Mouse (Mus musculus) v-Abl transformed pro-B cells (cell line): Measurements from ENCODE around the gene Fam219a.

ENCODE experiments used
- in situ Hi-C, 2 experiments: fragments of 400-800 bp; cut with MboI; formaldehyde crosslinking; loops; one replicate each; pipeline ENCODE4 v1.15.1; 2025; ENCODE audit not compliant: unreplicated experiment in 2 of 2

Gene Fam219a

DNA sequence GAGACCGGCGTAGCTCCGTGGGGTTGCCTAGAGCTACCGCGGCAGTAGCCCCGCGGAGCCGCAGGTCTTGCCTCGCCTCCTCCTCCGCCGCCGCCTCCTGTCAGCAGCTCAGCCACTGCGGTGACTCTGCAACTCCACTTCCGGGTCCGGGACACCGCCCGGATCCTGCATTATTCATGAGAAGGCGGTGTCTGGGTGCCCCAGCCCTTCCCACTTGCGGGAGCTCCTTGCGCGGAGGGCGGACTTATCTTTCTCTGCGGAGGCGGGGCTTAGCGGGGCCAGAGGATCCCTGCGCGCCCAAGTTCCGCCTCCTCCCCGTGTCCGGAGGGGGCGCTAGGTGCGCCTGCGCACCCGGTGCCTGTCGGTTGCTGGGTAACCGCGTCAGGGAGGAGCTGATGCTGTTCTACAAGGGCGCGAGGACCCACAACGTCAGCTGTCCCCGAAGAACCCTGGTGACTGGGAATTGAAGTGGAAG is at the start of gene Fam219a, which contains the start of gene Dnaic1:
Fam219a (minus strand) TSS at position 128 of the 475 bp plus-strand sequence.
Dnaic1 (plus strand) TSS at position 365 of the 475 bp plus-strand sequence.
- in situ Hi-C loops: loop anchor here (5.0 to 25.0 kb wide), 4 partner anchors 138 to 1432 kb away; partner anchors contain the start of genes 1700022I11Rik (in 1 of the 2), Aco1 (in 1 of the 2), Aptx (in 1 of the 2) and Dnaja1 (in 1 of the 2)

- in situ Hi-C loops: no loop called here
These were observed 46.6 kb upstream of the Fam219a start for GRCm38 (mm10) chr4:41615661-41616599.

DNA sequence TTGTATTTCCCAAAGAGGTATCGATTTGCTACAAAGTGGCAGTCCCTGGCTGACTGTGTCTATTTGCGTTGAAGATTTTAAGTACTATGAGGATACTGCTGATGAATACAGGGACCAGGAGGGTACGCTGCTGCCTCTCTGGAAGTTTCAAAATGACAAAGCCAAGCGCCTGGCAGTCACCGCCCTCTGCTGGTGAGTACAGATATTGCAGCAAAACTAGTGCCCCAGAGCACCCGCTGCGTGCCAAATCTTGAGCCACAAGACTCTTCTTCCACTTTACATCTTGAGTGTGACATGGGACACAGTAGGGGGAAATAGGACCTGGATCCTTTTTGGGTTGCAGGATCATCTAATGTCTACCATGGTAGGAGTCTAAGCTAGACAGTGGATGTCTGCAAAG is 44.8 kb upstream of the Fam219a start:
- in situ Hi-C loops: loop anchor here (5.0 kb wide), 2 partner anchors 57 to 147 kb away; partner anchors contain the start of gene Nudt2 (in 1 of the 2)

- in situ Hi-C loops: loop anchor here (5.0 kb wide), 2 partner anchors 55 to 145 kb away; partner anchors contain the start of gene Nudt2 (in 1 of the 2)
These were observed 42.8 kb upstream of the Fam219a start for GRCm38 (mm10) chr4:41612166-41612565.

DNA sequence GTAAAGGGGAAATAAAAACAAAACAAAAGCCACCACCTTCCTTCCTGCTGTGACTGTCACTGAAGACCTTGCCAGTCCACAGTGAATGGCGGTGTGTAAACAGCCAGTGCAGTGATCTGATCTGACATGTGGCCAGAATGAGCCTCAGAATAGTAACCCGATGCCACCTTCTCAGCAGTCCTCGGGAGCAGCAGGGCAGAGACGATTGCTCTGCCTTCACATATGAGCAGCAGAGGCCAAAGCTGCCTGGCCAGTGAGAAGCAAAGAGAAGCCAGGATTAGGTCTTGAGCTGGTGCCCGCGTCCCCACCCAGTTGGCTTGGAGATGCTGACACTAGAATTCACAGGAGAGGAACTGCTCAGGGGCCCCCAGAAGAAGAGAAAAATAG is 41.2 kb upstream of the Fam219a start:
- in situ Hi-C loops: loop anchor here (5.0 kb wide), 2 partner anchors 53 to 143 kb away; partner anchors contain the start of gene Nudt2 (in 1 of the 2)

DNA sequence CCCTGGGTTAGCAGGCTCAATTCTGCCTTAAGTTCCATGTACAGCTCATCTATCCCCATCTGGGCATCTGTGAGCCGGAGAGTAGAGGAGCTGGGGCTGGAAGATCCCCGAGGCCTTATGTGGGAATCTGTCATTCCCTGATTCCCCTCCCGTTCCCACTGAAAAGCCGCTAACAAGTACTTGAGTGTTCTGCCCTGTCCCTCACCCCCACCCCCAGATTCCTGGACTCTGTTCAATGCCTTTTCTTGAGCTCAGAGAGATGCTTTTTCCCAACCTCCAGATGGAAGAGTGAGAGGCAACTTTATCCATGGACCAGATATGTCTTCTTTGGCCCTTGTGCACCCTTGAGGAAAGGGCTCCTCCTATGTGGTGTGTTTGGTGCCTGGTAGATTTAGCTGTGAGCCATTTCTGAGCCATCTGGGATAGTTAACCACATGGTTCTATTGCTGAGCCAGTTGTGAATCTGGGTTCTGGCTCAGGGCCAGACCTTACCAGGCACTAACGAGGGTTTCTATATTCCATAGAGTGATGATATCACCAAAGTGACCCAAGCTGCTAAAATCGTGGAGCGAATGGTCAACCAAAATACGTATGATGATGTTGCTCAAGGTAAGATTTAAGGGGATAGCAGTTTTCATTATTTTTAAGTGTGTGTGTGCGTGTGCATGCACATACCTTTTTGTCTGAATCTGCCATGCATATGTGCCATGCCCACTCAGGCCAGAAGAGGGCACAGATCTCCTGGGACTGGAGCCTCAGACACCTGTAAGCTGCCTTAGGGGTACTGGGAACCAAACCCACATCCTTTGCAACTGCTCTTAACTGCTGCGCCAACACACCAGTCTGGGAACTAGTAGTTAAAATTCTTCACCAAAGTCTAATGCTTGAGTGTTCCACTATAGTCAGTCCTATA is 40.6 kb upstream of the Fam219a start:
- in situ Hi-C loops: loop anchor here (5.0 kb wide), 3 partner anchors 48 to 143 kb away; partner anchors contain the start of gene Nudt2 (in 1 of the 2)

DNA sequence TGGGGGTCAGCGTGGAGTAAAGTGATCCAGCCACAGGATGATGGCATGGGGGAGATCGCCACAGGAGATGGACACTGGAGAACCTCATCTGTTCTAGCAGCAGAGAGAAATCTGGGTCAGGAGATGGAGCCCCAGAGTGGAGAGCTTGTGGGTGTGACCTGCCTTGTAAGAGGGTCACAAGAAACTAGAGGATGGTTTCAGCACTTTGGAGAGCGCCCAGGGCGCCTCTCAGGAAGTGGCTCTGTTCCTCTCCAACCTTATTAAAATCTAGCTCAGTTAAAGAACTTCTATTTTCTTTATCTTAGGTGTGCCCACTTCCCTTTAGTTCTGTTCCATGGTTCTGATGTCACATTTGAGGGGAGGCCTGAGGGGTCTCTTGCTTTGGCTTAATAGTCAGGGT is 37.4 kb upstream of the Fam219a start:
- in situ Hi-C loops: loop anchor here in 1 of 2 experiments (5.0 kb wide), 1 partner anchor 44 kb away; no protein-coding TSS in a partner anchor

GRCm38 (mm10) chr4:41604476-41605396 is 35.4 kb upstream of the Fam219a start:
- in situ Hi-C loops: loop anchor here in 1 of 2 experiments (5.0 kb wide), 1 partner anchor 42 kb away; no protein-coding TSS in a partner anchor

DNA sequence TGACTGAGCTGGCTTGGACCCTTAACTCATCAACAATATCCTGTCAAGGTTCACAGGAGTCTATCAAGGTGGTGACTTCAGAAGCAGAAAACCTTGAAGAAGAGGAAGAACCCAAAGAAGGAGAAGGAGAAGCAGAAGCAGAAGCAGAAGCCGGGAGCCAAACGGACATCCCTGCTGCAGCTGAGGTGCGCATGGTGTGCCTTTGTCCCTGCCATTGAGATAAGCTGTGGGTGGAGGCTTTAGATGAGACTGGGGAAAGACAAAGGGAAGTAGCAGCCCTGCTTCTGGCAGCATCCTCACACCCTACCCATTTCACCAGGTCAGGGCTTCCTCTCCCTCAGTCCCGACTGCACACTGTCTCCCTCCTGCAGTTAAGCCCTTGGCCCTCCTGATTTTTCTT is 33.5 kb upstream of the Fam219a start:
- in situ Hi-C loops: no loop called here

- in situ Hi-C loops: no loop called here
These were observed 14.0 kb upstream of the Fam219a start for GRCm38 (mm10) chr4:41583353-41583752.

DNA sequence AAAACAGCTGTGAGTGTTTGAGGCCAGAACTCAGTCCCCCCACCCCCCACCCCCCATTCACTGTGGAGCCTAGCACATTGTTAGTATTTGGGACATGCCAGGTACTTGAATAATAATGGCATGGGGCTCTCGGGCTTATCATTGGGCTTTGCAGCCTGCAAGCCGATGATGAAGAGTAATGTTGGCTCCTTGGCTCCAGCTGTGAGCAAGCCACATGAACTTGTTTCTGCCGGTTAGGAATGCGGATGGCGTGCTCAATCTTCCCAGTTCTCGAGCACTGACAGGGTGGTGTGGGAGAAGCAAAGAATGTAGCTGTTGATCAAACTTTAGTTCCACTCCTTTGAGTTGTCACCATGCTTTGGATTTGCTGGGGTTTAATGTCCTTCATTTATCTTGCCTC is 6.6 kb upstream of the Fam219a start:
- in situ Hi-C loops: no loop called here

DNA sequence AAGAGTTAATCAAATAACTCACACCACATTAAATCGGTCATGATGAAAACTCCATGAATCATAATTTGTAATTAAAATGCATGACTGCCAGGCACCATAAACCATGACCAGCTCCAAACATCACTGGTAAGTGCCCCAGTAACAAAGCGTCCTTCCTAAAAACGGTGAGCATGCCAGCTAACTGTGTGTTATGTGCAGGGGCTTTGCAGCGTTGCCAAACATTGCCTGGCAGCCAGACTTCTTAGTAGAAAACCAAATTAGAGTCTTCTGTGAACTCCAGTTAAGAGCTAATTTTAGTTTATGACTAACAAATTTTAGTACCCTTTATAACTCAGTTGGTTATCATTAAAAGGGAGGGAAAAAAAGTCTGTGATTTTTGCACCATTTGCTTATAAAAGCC is 4.2 kb upstream of the Fam219a start:
- in situ Hi-C loops: loop anchor here (25.0 kb wide), 3 partner anchors 861 to 1436 kb away; partner anchors contain the start of genes 1700022I11Rik (in 1 of the 2), Aco1 (in 1 of the 2), Aptx (in 1 of the 2) and Dnaja1 (in 1 of the 2)

- in situ Hi-C loops: loop anchor here (25.0 kb wide), 3 partner anchors 859 to 1434 kb away; partner anchors contain the start of genes 1700022I11Rik (in 1 of the 2), Aco1 (in 1 of the 2), Aptx (in 1 of the 2) and Dnaja1 (in 1 of the 2)
These were observed 2.2 kb upstream of the Fam219a start for GRCm38 (mm10) chr4:41571490-41571889.

- in situ Hi-C loops: loop anchor here (5.0 to 25.0 kb wide), 4 partner anchors 138 to 1432 kb away; partner anchors contain the start of genes 1700022I11Rik (in 1 of the 2), Aco1 (in 1 of the 2), Aptx (in 1 of the 2) and Dnaja1 (in 1 of the 2)
These were observed 492 bp downstream of the Fam219a start for GRCm38 (mm10) chr4:41568682-41569410.

DNA sequence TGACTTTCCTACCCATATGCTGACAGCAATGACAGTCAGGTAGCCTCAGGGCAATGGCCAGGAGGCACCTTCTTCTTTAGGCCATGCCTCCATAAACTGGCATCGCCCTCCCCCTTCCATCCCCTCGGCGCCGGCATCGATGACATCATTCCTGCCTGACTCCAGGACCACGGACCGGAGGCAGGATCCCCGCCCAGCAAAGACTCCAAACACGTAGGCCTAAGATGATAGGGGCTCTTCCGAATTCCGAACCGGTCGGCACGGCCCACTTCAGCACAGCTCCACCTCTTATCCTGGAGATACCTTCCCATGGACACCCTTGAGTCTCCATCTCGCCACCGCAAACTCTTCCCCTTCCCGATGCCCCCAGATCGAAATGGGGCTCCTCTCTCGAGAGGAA is 1.1 kb downstream of the Fam219a start:
- in situ Hi-C loops: loop anchor here (5.0 to 25.0 kb wide), 4 partner anchors 139 to 1431 kb away; partner anchors contain the start of genes 1700022I11Rik (in 1 of the 2), Aco1 (in 1 of the 2), Aptx (in 1 of the 2) and Dnaja1 (in 1 of the 2)

DNA sequence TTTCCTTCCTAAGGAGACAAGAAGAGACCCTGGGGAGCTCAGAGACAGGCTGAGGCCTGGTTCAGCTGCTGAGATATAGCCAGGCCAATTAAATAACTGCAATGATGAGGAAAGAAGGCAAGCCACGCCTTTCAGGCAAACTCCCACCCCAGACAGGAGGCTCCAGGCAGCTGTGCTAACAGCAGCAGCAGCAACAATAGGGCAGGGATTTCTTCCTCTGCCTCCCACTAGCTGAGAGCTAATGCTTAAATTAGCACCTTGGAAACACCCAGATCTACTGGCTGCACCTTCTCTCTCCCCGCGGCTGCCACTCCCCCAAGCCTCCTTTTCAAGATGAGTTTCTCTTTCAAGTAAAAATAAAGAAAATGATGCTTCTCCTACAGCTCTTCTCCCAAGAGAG is 3.2 kb downstream of the Fam219a start:
- in situ Hi-C loops: loop anchor here (5.0 to 25.0 kb wide), 4 partner anchors 141 to 1429 kb away; partner anchors contain the start of genes 1700022I11Rik (in 1 of the 2), Aco1 (in 1 of the 2), Aptx (in 1 of the 2) and Dnaja1 (in 1 of the 2)

DNA sequence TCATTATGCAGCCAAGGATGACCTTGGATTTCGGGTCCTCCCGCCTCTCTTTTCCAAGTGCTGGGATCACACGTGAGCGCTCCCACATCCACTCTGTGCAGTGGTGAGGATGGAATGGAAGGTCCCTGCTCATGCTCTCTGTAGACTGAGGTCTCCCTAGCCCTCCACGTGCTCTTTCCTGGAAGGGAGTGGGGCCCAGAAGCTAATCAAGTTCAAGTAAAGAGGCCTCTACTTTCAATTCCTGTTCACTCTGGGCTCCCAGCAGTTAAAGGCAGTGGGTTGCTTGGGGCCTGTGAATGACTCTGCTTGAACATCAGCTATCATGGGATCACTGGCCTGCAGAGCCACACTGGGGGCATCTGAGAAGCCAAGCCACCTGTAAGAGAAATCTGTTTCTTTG is 6.0 kb downstream of the Fam219a start:
- in situ Hi-C loops: loop anchor here (5.0 to 25.0 kb wide), 4 partner anchors 44 to 1426 kb away; partner anchors contain the start of genes 1700022I11Rik (in 1 of the 2), Aco1 (in 1 of the 2), Aptx (in 1 of the 2) and Dnaja1 (in 1 of the 2)
